ENCODE assay signal across 19 mouse cellular contexts in the genomic region with DNA sequence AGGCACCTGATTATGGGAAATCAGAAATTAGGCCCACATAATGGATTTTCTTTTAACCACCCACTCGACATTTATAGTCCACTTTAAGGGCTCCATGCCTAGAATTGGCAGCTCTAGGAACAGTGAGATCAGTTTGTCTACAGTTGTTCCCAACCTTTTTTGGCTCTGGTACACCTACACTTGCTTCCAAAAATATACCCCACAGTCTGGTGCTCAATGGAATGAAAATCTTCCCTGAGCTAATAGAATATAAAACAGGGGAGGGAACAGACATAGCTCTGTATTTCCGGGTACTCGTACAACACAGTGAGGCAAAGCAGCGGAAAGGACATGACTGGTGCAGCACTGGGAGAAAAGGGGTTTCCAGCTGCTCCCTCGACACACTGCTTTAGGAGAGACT. TPM values are rescaled to one million over a fixed set of nuclear protein-coding genes. Genes with fewer than 3 reads are reported as not detected.
DNase-seq lines count a peak whose midpoint lies in the region; ATAC-seq and TF ChIP-seq lines count a peak whose summit lies in the region.
"Had no signal": no experiment of that assay in that cellular context is flagged by ENCODE, and none has a peak within 500 bp of the region (broad histone marks: within the 10 kb centered on the region; RNA-seq: fewer than 3 reads in every experiment).

No protein-coding gene starts in this region.

- H3K36me3 ChIP-seq in forebrain, postnatal 0 days (ENCODE audit: insufficient read depth), result no peaks in the 10 kb centered on the region
- H3K36me3 ChIP-seq in forebrain, embryonic 11.5 days (ENCODE audit: control insufficient read depth, insufficient read depth, low read length), result no peaks in the 10 kb centered on the region
- H3K36me3 ChIP-seq in heart, embryonic 16.5 days (ENCODE audit: control insufficient read depth, insufficient read depth), result no peaks in the 10 kb centered on the region
- H3K36me3 ChIP-seq: embryonic facial prominence, embryonic 10.5 days; limb, embryonic 13.5 days; liver, embryonic 15.5 days; midbrain, embryonic 13.5 days; neural tube, embryonic 15.5 days had no signal

- no peak overlapping the region for H3K9ac ChIP-seq in forebrain, postnatal 0 days
- no peak overlapping the region for H3K9ac ChIP-seq in forebrain, embryonic 11.5 days (ENCODE audit: low read length)
- H3K9ac ChIP-seq in heart, embryonic 16.5 days (ENCODE audit: low read length), result no peak overlapping the region
- H3K9ac ChIP-seq: limb, embryonic 13.5 days; liver, embryonic 15.5 days; midbrain, embryonic 13.5 days; neural tube, embryonic 15.5 days had no signal

- no peaks in the 10 kb centered on the region for H3K4me1 ChIP-seq in forebrain, postnatal 0 days (ENCODE audit: insufficient read depth)
- no peaks in the 10 kb centered on the region for H3K4me1 ChIP-seq in forebrain, embryonic 11.5 days (replicated peaks; ENCODE audit: control insufficient read depth, insufficient read depth, low read length)
- H3K4me1 ChIP-seq in heart, embryonic 16.5 days (ENCODE audit: control insufficient read depth, insufficient read depth, low read length), result no peaks in the 10 kb centered on the region
- H3K4me1 ChIP-seq: embryonic facial prominence, embryonic 10.5 days; limb, embryonic 13.5 days; liver, embryonic 15.5 days; midbrain, embryonic 13.5 days; neural tube, embryonic 15.5 days had no signal

- no peak overlapping the region for H3K27ac ChIP-seq in forebrain, postnatal 0 days (ENCODE audit: low read depth, low read length)
- no peak overlapping the region for H3K27ac ChIP-seq in forebrain, embryonic 11.5 days (ENCODE audit: low read depth, low read length)
- H3K27ac ChIP-seq in heart, embryonic 16.5 days (ENCODE audit: low read length), result peak overlapping the region; percentile 80
- H3K27ac ChIP-seq: embryonic facial prominence, embryonic 10.5 days; limb, embryonic 13.5 days; liver, embryonic 15.5 days; midbrain, embryonic 13.5 days; neural tube, embryonic 15.5 days had no signal

- no peak overlapping the region for H3K4me2 ChIP-seq in forebrain, postnatal 0 days (ENCODE audit: low read depth)
- H3K4me2 ChIP-seq in forebrain, embryonic 11.5 days (ENCODE audit: low read depth, low read length, severe bottlenecking), result no peak overlapping the region
- peak overlapping the region; percentile 23; the same call in 1 of the 2 replicates for H3K4me2 ChIP-seq in heart, embryonic 16.5 days (ENCODE audit: low read depth, low read length)
- H3K4me2 ChIP-seq: limb, embryonic 13.5 days; liver, embryonic 15.5 days; midbrain, embryonic 13.5 days; neural tube, embryonic 15.5 days had no signal

- TF ChIP-seq CTCF in forebrain, postnatal 0 days (IDR thresholded peaks at IDR 0.05; ENCODE audit: low read depth), result no peak

- H3K9me3 ChIP-seq in forebrain, postnatal 0 days (ENCODE audit: low read length), result no peaks in the 10 kb centered on the region
- H3K9me3 ChIP-seq in forebrain, embryonic 11.5 days (ENCODE audit: control insufficient read depth, low read length), result no peaks in the 10 kb centered on the region
- H3K9me3 ChIP-seq in heart, embryonic 16.5 days (replicated peaks; ENCODE audit: control insufficient read depth, low read length), result no peaks in the 10 kb centered on the region
- H3K9me3 ChIP-seq: embryonic facial prominence, embryonic 10.5 days; limb, embryonic 13.5 days; liver, embryonic 15.5 days; midbrain, embryonic 13.5 days; neural tube, embryonic 15.5 days had no signal

- 56% methylated on average over 5 of the region's 5 CpGs for WGBS in forebrain, postnatal 0 days
- 84% methylated on average over 5 of the region's 5 CpGs for WGBS in forebrain, embryonic 11.5 days
- WGBS in heart, embryonic 16.5 days, result 57% methylated on average over 5 of the region's 5 CpGs

- ATAC-seq in forebrain, postnatal 0 days, result 0 out of 2 replicates have a peak, but pooled peaks have one; percentile 6
- no peak for ATAC-seq in forebrain, embryonic 11.5 days (replicated peaks; ENCODE audit: low FRiP score)
- peak; percentile 49 for ATAC-seq in heart, embryonic 16.5 days (replicated peaks; ENCODE audit: extremely low read depth, insufficient read depth, low FRiP score)
- ATAC-seq: forebrain, embryonic 16.5 days; hindbrain, embryonic 16.5 days; intestine, postnatal 0 days; lung, postnatal 0 days; midbrain, embryonic 13.5 days had no signal

- no peaks in the 10 kb centered on the region for H3K27me3 ChIP-seq in forebrain, postnatal 0 days (ENCODE audit: insufficient read depth, low read length)
- peaks cover 2% of the 10 kb centered on the region; the same call in 1 of the 2 replicates for H3K27me3 ChIP-seq in forebrain, embryonic 11.5 days (ENCODE audit: control insufficient read depth, insufficient read depth, low read length)
- H3K27me3 ChIP-seq in heart, embryonic 16.5 days (ENCODE audit: control insufficient read depth, insufficient read depth, low read length), result no peaks in the 10 kb centered on the region; the same call in 1 of the 2 replicates
- H3K27me3 ChIP-seq: liver, embryonic 15.5 days had no signal

- H3K4me3 ChIP-seq in forebrain, postnatal 0 days (ENCODE audit: low read depth, low read length), result no peak overlapping the region
- no peak overlapping the region for H3K4me3 ChIP-seq in forebrain, embryonic 11.5 days (ENCODE audit: low read depth, low read length)
- H3K4me3 ChIP-seq in heart, embryonic 16.5 days (ENCODE audit: low read length), result no peak overlapping the region
- H3K4me3 ChIP-seq: embryonic facial prominence, embryonic 10.5 days; limb, embryonic 13.5 days; liver, embryonic 15.5 days; midbrain, embryonic 13.5 days; neural tube, embryonic 15.5 days had no signal

- peak; percentile 8 for DNase-seq in forebrain, postnatal 0 days
- DNase-seq in forebrain, embryonic 11.5 days (ENCODE audit: low spot score), result no peak
- DNase-seq in heart, postnatal 4 days, result no peak
- peak; percentile 23 for DNase-seq in right cerebral cortex, adult 18-20 months
- DNase-seq in right cerebral cortex, postnatal 4 days, result no peak
- DNase-seq in natural killer cell, adult 2 months (ENCODE audit: low spot score in 2 of 2), result no peak
- DNase-seq: adrenal gland, postnatal 14 days; gastrocnemius, postnatal 14 days; thymus, adult 18-20 months had no signal

RNA-seq across cellular contexts. Expression of a gene that starts 29.6 kb away (rescaled TPM):
- total RNA-seq in forebrain, postnatal 0 days (2014; rRNA removed), result 12.7 and 13.5 TPM in 2 replicates
- polyA plus RNA-seq in forebrain, postnatal 0 days (2015; fragmentation: Nextera tagmentation; extraction: Ambion mirVana), result 7.9 and 8.4 TPM in 2 replicates
- 2.6 and 3.6 TPM in 2 replicates for polyA plus RNA-seq in forebrain, embryonic 11.5 days (2014; fragmentation: Nextera tagmentation; extraction: Ambion mirVana)
- polyA plus RNA-seq in heart, embryonic 16.5 days (2015; fragmentation: Nextera tagmentation; extraction: Ambion mirVana), result 5.3 and 5.7 TPM in 2 replicates
- 1 to 10 TPM; 4.9 to 5.7 TPM for total RNA-seq in heart, postnatal 4 days (2021)

Comparison
In these comparisons a context has a peak if more than half of its experiments do, and no peak if none do; other contexts are left out.
1. DNase-seq: peak in forebrain, postnatal 0 days (single experiment) and right cerebral cortex, adult 18-20 months (single experiment); none in forebrain, embryonic 11.5 days (single experiment), heart, postnatal 4 days (single experiment), right cerebral cortex, postnatal 4 days (single experiment) and natural killer cell, adult 2 months (0 of 2).